Mouse (Mus musculus) kidney, embryonic 14.5 days (tissue): ENCODE results near the gene Tmem95. TPM values are rescaled to one million over a fixed set of nuclear protein-coding genes. Genes with fewer than 3 reads are reported as not detected.

ENCODE experiments used
- ATAC-seq: fragments of 200-750 bp; cut with Nextera tagmentation; 2 replicates; pipeline ENCODE4 v1.8.0; 2017; ENCODE audit warnings: moderate number of reproducible peaks, mild to moderate bottlenecking, moderate TSS enrichment, moderate library complexity; ENCODE audit not compliant: low FRiP score, low TSS enrichment
- H3K27ac ChIP-seq: fragments of 300-500 bp; sonication (generic); 2 replicates; pipeline ENCODE4 v1.5.1; 2014; ENCODE audit warnings: low read depth, mild to moderate bottlenecking, low read length, moderate library complexity, mixed read lengths
- H3K27me3 ChIP-seq: fragments of 300-500 bp; sonication (generic); 2 replicates; pipeline ENCODE4 v1.6.1; 2014; ENCODE audit warnings: mild to moderate bottlenecking, low read length; ENCODE audit not compliant: control insufficient read depth, insufficient read depth
- H3K36me3 ChIP-seq: fragments of 300-500 bp; sonication (generic); 2 replicates; pipeline ENCODE4 v1.6.1; 2014; ENCODE audit warnings: low read length, mixed read lengths; ENCODE audit not compliant: control insufficient read depth, insufficient read depth
- H3K4me1 ChIP-seq: fragments of 300-500 bp; sonication (generic); 2 replicates; pipeline ENCODE4 v1.6.1; 2014; ENCODE audit warnings: low read length, mixed read lengths; ENCODE audit not compliant: control insufficient read depth, insufficient read depth
- H3K4me2 ChIP-seq: fragments of 300-500 bp; sonication (generic); replicated peaks from 2 replicates; pipeline ENCODE4 v1.6.1; 2014; ENCODE audit warnings: low read depth, mild to moderate bottlenecking, low read length
- H3K4me3 ChIP-seq: fragments of 300-500 bp; sonication (generic); 2 replicates; pipeline ENCODE4 v1.5.1; 2014; ENCODE audit warnings: mild to moderate bottlenecking, low read length
- H3K9ac ChIP-seq: fragments of 300-500 bp; sonication (generic); 2 replicates; pipeline ENCODE4 v1.6.1; 2014; ENCODE audit warnings: low read depth, mild to moderate bottlenecking, low read length, moderate library complexity
- H3K9me3 ChIP-seq: fragments of 300-500 bp; sonication (generic); 2 replicates; pipeline ENCODE4 v1.6.1; 2016; ENCODE audit warnings: low read length; ENCODE audit not compliant: control insufficient read depth
- WGBS: fragments of 180-500 bp; shearing (Covaris S2); extraction: QIAGEN DNeasy Blood & Tissue Kit; methylation state at CpG from one replicate; pipeline ENCODE4 v1.1.7; 2014; 5-methylcytosine and 5-hydroxymethylcytosine counted together
- polyA plus RNA-seq: library from polyadenylated mRNA; unstranded; fragments of >200 nt; fragmentation: Nextera tagmentation; extraction: Ambion mirVana; gene quantifications from 2 replicates; pipeline ENCODE4 v1.2.1, GENCODE M21; 2014

Tmem95 gene
- polyA plus RNA-seq, 1 experiment from 2014 or later = not detected

- H3K4me1 ChIP-seq = peaks cover 18% of the 10 kb centered on the region
- 76% methylated on average over 15 of the region's 15 CpGs for WGBS
- H3K36me3 ChIP-seq = peaks cover 87% of the 10 kb centered on the region
- no peaks in the 10 kb centered on the region for H3K27me3 ChIP-seq
- ATAC-seq = 0 out of 2 replicates have a peak, but pooled peaks have one; percentile 5
- H3K4me3 ChIP-seq = peak overlapping the region; percentile 79
- peak overlapping the region; percentile 88 for H3K4me2 ChIP-seq
- no peaks in the 10 kb centered on the region for H3K9me3 ChIP-seq
- no peak overlapping the region for H3K27ac ChIP-seq
- peak overlapping the region; percentile 84; the same call in 1 of the 2 replicates for H3K9ac ChIP-seq
Observed at GRCm38 (mm10) chr11:69912716-69913530, 35.1 kb upstream of the Tmem95 start.

- H3K9ac ChIP-seq = no peak overlapping the region
- H3K9me3 ChIP-seq = no peaks in the 10 kb centered on the region
- no peak for ATAC-seq
- peaks cover 87% of the 10 kb centered on the region for H3K36me3 ChIP-seq
- no peak overlapping the region for H3K4me3 ChIP-seq
- H3K4me2 ChIP-seq = no peak overlapping the region
- H3K4me1 ChIP-seq = peaks cover 18% of the 10 kb centered on the region
- H3K27me3 ChIP-seq = no peaks in the 10 kb centered on the region
- no peak overlapping the region for H3K27ac ChIP-seq
- WGBS = 95% methylated on average over 6 of the region's 6 CpGs
Observed at GRCm38 (mm10) chr11:69911701-69912100, 33.9 kb upstream of the Tmem95 start.

GRCm38 (mm10) chr11:69910781-69911560 is 33.2 kb upstream of the Tmem95 start:
- no peaks in the 10 kb centered on the region for H3K9me3 ChIP-seq
- H3K4me2 ChIP-seq = no peak overlapping the region
- no peak overlapping the region for H3K4me3 ChIP-seq
- no peak for ATAC-seq
- H3K27ac ChIP-seq = no peak overlapping the region
- H3K4me1 ChIP-seq = peaks cover 13% of the 10 kb centered on the region
- WGBS = 96% methylated on average over 17 of the region's 17 CpGs
- H3K36me3 ChIP-seq = peaks cover 87% of the 10 kb centered on the region
- H3K9ac ChIP-seq = no peak overlapping the region
- no peaks in the 10 kb centered on the region for H3K27me3 ChIP-seq

GRCm38 (mm10) chr11:69910177-69910576 is 32.4 kb upstream of the Tmem95 start:
- no peaks in the 10 kb centered on the region for H3K27me3 ChIP-seq
- no peak overlapping the region for H3K4me2 ChIP-seq
- H3K36me3 ChIP-seq = peaks cover 87% of the 10 kb centered on the region
- 94% methylated on average over 8 of the region's 8 CpGs for WGBS
- H3K9me3 ChIP-seq = no peaks in the 10 kb centered on the region
- H3K27ac ChIP-seq = no peak overlapping the region
- H3K9ac ChIP-seq = no peak overlapping the region
- H3K4me3 ChIP-seq = no peak overlapping the region
- no peak for ATAC-seq
- H3K4me1 ChIP-seq = peaks cover 11% of the 10 kb centered on the region

GRCm38 (mm10) chr11:69909174-69909573 is 31.4 kb upstream of the Tmem95 start:
- peaks cover 89% of the 10 kb centered on the region for H3K36me3 ChIP-seq
- H3K4me1 ChIP-seq = 0 out of 2 replicates have a peak, but pooled peaks cover 4% of the 10 kb centered on the region
- ATAC-seq = no peak
- 93% methylated on average over 5 of the region's 5 CpGs for WGBS
- no peak overlapping the region for H3K4me2 ChIP-seq
- no peaks in the 10 kb centered on the region for H3K9me3 ChIP-seq
- no peaks in the 10 kb centered on the region for H3K27me3 ChIP-seq
- no peak overlapping the region for H3K27ac ChIP-seq
- H3K4me3 ChIP-seq = no peak overlapping the region
- H3K9ac ChIP-seq = no peak overlapping the region

- Histone ChIP-seq H3K4me3 (no peak overlapping the region), H3K9me3 (no peaks in the 10 kb centered on the region), H3K36me3 (peaks cover 94% of the 10 kb centered on the region), H3K9ac (no peak overlapping the region), H3K4me1 (0 out of 2 replicates have a peak, but pooled peaks cover 4% of the 10 kb centered on the region), H3K4me2 (no peak overlapping the region), H3K27me3 (no peaks in the 10 kb centered on the region), H3K27ac (0 out of 2 replicates have a peak overlapping the region, but pooled peaks have one; percentile 19)
- WGBS = 94% methylated on average over 11 of the region's 11 CpGs
- no peak for ATAC-seq
Observed at GRCm38 (mm10) chr11:69908645-69909044, 30.8 kb upstream of the Tmem95 start.

GRCm38 (mm10) chr11:69904311-69904710 is 26.5 kb upstream of the Tmem95 start:
- H3K4me2 ChIP-seq = no peak overlapping the region
- H3K9ac ChIP-seq = no peak overlapping the region
- H3K4me1 ChIP-seq = peaks cover 16% of the 10 kb centered on the region
- H3K9me3 ChIP-seq = no peaks in the 10 kb centered on the region
- no peak for ATAC-seq
- H3K27me3 ChIP-seq = no peaks in the 10 kb centered on the region
- H3K27ac ChIP-seq = no peak overlapping the region
- H3K4me3 ChIP-seq = no peak overlapping the region
- WGBS = 96% methylated on average over 9 of the region's 9 CpGs
- H3K36me3 ChIP-seq = peaks cover 60% of the 10 kb centered on the region

- H3K4me2 ChIP-seq = peak overlapping the region; percentile 97
- peaks cover 17% of the 10 kb centered on the region for H3K4me1 ChIP-seq
- H3K36me3 ChIP-seq = peaks cover 46% of the 10 kb centered on the region
- H3K27ac ChIP-seq = no peak overlapping the region
- no peaks in the 10 kb centered on the region for H3K27me3 ChIP-seq
- no peaks in the 10 kb centered on the region for H3K9me3 ChIP-seq
- H3K9ac ChIP-seq = peak overlapping the region; percentile 96; the same call in 1 of the 2 replicates
- peak overlapping the region; percentile 93 for H3K4me3 ChIP-seq
- WGBS = 87% methylated on average over 13 of the region's 13 CpGs
- ATAC-seq = no peak
Observed at GRCm38 (mm10) chr11:69902972-69903371, 25.2 kb upstream of the Tmem95 start.
